Mouse (Mus musculus) layer of hippocampus, adult 2 months (tissue): ENCODE results near the gene Prrt1. TPM values are rescaled to one million over a fixed set of nuclear protein-coding genes. Genes with fewer than 3 reads are reported as not detected.

Experiments used
- DNase-seq, 2 experiments: peaks; one replicate each; pipeline ENCODE4 v3.0.0; 2022; ENCODE audit warnings: low spot score in 2 of 2
- H3K27ac ChIP-seq: fragments of 200-600 bp; 2 replicates; pipeline ENCODE4 v1.8.1; 2022
- H3K4me3 ChIP-seq: fragments of 200-600 bp; 2 replicates; pipeline ENCODE4 v1.8.1; 2022; ENCODE audit warnings: mild to moderate bottlenecking
- CTCF ChIP-seq: fragments of 200-600 bp; conservative IDR thresholded peaks from 2 replicates; pipeline ENCODE4 v1.8.1; 2022; ENCODE audit warnings: antibody characterized with exemption, mild to moderate bottlenecking, moderate library complexity
- total RNA-seq, 2 experiments: library from RNA; stranded (reverse); gene quantifications; 2 replicates each; pipeline ENCODE4 v1.2.3; 2021

Gene Prrt1
- total RNA-seq, 2 experiments from 2014 or later = 276 to 305 TPM

GRCm38 (mm10) chr17:34604061-34604508, 25.2 kb upstream of the Prrt1 start, which contains the start of gene Agpat1:
TSS of gene Agpat1 (plus strand) at chr17:34604262.
- Histone ChIP-seq H3K4me3 (peak within 1 kb of the TSS; percentile 91), H3K27ac (peak within 1 kb of the TSS; percentile 99)
- DNase-seq = peak; percentile 97 to 99
- TF ChIP-seq CTCF = no peak

- H3K27ac ChIP-seq = peak overlapping the region; percentile 99
- DNase-seq = no peak
- TF ChIP-seq CTCF = no peak
- peak overlapping the region; percentile 91 for H3K4me3 ChIP-seq
Measured at GRCm38 (mm10) chr17:34604511-34605237, 24.7 kb upstream of the Prrt1 start.

GRCm38 (mm10) chr17:34605609-34606008, 23.7 kb upstream of the Prrt1 start:
- H3K4me3 ChIP-seq = peak overlapping the region; percentile 91
- TF ChIP-seq CTCF = no peak
- DNase-seq = peak; percentile 97
- H3K27ac ChIP-seq = peak overlapping the region; percentile 99

- peak overlapping the region; percentile 99 for H3K27ac ChIP-seq
- DNase-seq = no peak
Measured at GRCm38 (mm10) chr17:34606186-34607039, 22.9 kb upstream of the Prrt1 start.

GRCm38 (mm10) chr17:34607997-34608396, 21.3 kb upstream of the Prrt1 start:
- no peak for DNase-seq
- Histone ChIP-seq H3K27ac (no peak overlapping the region), H3K4me3 (no peak overlapping the region)
- TF ChIP-seq CTCF = no peak

More at GRCm38 (mm10) chr17:34606186-34607039, 22.9 kb upstream of the Prrt1 start:
- peak overlapping the region; percentile 91 for H3K4me3 ChIP-seq
- TF ChIP-seq CTCF = no peak

- H3K27ac ChIP-seq = no peak overlapping the region
- no peak overlapping the region for H3K4me3 ChIP-seq
- DNase-seq = no peak
- no peak for TF ChIP-seq CTCF
Measured at GRCm38 (mm10) chr17:34611050-34611449, 18.3 kb upstream of the Prrt1 start.

- DNase-seq = no peak
Measured at GRCm38 (mm10) chr17:34613054-34613645, 16.2 kb upstream of the Prrt1 start.

GRCm38 (mm10) chr17:34613830-34614229, 15.5 kb upstream of the Prrt1 start:
- no peak overlapping the region for H3K27ac ChIP-seq
- DNase-seq = no peak
- TF ChIP-seq CTCF = no peak
- no peak overlapping the region for H3K4me3 ChIP-seq

More at GRCm38 (mm10) chr17:34613054-34613645, 16.2 kb upstream of the Prrt1 start:
- TF ChIP-seq CTCF = no peak
- Histone ChIP-seq H3K27ac (no peak overlapping the region), H3K4me3 (no peak overlapping the region)

- no peak for DNase-seq
- Histone ChIP-seq H3K27ac (peak within 1 kb of the TSS; percentile 58; the same call in 1 of the 2 replicates), H3K4me3 (no peak within 1 kb of the TSS)
- TF ChIP-seq CTCF = no peak
Measured at GRCm38 (mm10) chr17:34615871-34616270, 13.5 kb upstream of the Prrt1 start, which contains the start of gene Egfl8. TSS of gene Egfl8 (minus strand) at chr17:34615971.

- peak; percentile 72 to 80 for DNase-seq
- Histone ChIP-seq H3K4me3 (no peak overlapping the region), H3K27ac (no peak overlapping the region)
- TF ChIP-seq CTCF = peak; percentile 94; the same call in 1 of the 2 replicates
Measured at GRCm38 (mm10) chr17:34618999-34619398, 10.3 kb upstream of the Prrt1 start.

- TF ChIP-seq CTCF = no peak
- DNase-seq = no peak
- no peak overlapping the region for H3K4me3 ChIP-seq
Measured at GRCm38 (mm10) chr17:34621006-34621405, 8.3 kb upstream of the Prrt1 start.

GRCm38 (mm10) chr17:34623161-34623560, 6.2 kb upstream of the Prrt1 start:
- peak; percentile 63 for TF ChIP-seq CTCF
- DNase-seq = no peak
- Histone ChIP-seq H3K27ac (no peak overlapping the region), H3K4me3 (no peak overlapping the region)

More at GRCm38 (mm10) chr17:34621006-34621405, 8.3 kb upstream of the Prrt1 start:
- no peak overlapping the region for H3K27ac ChIP-seq
